Comparison of ENCODE assay signal across 11 mouse cellular contexts in genomic region chr14:80683703-80684102, GRCm38 (mm10).
DNase-seq lines count a peak whose midpoint lies in the region; ATAC-seq lines count a peak whose summit lies in the region.
"Had no signal": no experiment of that assay in that cellular context is flagged by ENCODE, and none has a peak within 500 bp of the region (broad histone marks: within the 10 kb centered on the region; RNA-seq: fewer than 3 reads in every experiment).

No protein-coding gene starts in this region.

- no peaks in the 10 kb centered on the region for H3K36me3 ChIP-seq in forebrain, embryonic 12.5 days (replicated peaks)
- no peaks in the 10 kb centered on the region for H3K36me3 ChIP-seq in forebrain, embryonic 11.5 days (ENCODE audit: control insufficient read depth, insufficient read depth, low read length)
- H3K36me3 ChIP-seq: limb, embryonic 15.5 days had no signal

- peaks cover 3% of the 10 kb centered on the region; the same call in 1 of the 2 replicates for H3K27me3 ChIP-seq in forebrain, embryonic 12.5 days
- H3K27me3 ChIP-seq in forebrain, embryonic 11.5 days (ENCODE audit: control insufficient read depth, insufficient read depth, low read length), result no peaks in the 10 kb centered on the region
- H3K27me3 ChIP-seq: limb, embryonic 15.5 days had no signal

- DNase-seq in forebrain, embryonic 11.5 days (ENCODE audit: low spot score), result no peak
- DNase-seq in layer of hippocampus, postnatal 10 days (ENCODE audit: low spot score in 2 of 2), result peak; percentile 22 to 35
- no peak for DNase-seq in layer of hippocampus, postnatal 25 days (ENCODE audit: extremely low spot score in 1 of 2, low spot score in 1 of 2)
- DNase-seq in right cerebral cortex, postnatal 10 days (ENCODE audit: low spot score in 2 of 2), result peak; percentile 36 to 49
- no peak for DNase-seq in right cerebral cortex, postnatal 25 days
- no peak for DNase-seq in gastrocnemius, postnatal 36 days
- DNase-seq in gastrocnemius, adult 18-20 months (ENCODE audit: low spot score), result no peak
- DNase-seq: thymus, postnatal 14 days had no signal

- intact Hi-C loops in gastrocnemius, postnatal 36 days (cut with DNase I), result no loop called here

- no peak overlapping the region for H3K27ac ChIP-seq in forebrain, embryonic 12.5 days
- H3K27ac ChIP-seq in forebrain, embryonic 11.5 days (ENCODE audit: low read depth, low read length), result no peak overlapping the region
- H3K27ac ChIP-seq: limb, embryonic 15.5 days had no signal

- peak overlapping the region; percentile 11; the same call in 1 of the 2 replicates for H3K4me2 ChIP-seq in forebrain, embryonic 12.5 days
- H3K4me2 ChIP-seq in forebrain, embryonic 11.5 days (ENCODE audit: low read depth, low read length, severe bottlenecking), result no peak overlapping the region
- H3K4me2 ChIP-seq: limb, embryonic 15.5 days had no signal

- 49% methylated on average over 6 of the region's 6 CpGs for WGBS in forebrain, embryonic 12.5 days
- 69% methylated on average over 6 of the region's 6 CpGs for WGBS in forebrain, embryonic 11.5 days

- H3K4me3 ChIP-seq in forebrain, embryonic 12.5 days (replicated peaks), result no peak overlapping the region
- no peak overlapping the region for H3K4me3 ChIP-seq in forebrain, embryonic 11.5 days (ENCODE audit: low read depth, low read length)
- H3K4me3 ChIP-seq: erythroblast, embryonic 14.5 days; limb, embryonic 15.5 days had no signal

- peaks cover 10% of the 10 kb centered on the region for H3K4me1 ChIP-seq in forebrain, embryonic 12.5 days
- peaks cover 2% of the 10 kb centered on the region; the same call in 1 of the 2 replicates for H3K4me1 ChIP-seq in forebrain, embryonic 11.5 days (replicated peaks; ENCODE audit: control insufficient read depth, insufficient read depth, low read length)
- H3K4me1 ChIP-seq: limb, embryonic 15.5 days had no signal

- H3K9ac ChIP-seq in forebrain, embryonic 12.5 days, result no peak overlapping the region
- no peak overlapping the region for H3K9ac ChIP-seq in forebrain, embryonic 11.5 days (ENCODE audit: low read length)
- H3K9ac ChIP-seq: limb, embryonic 15.5 days had no signal

- ATAC-seq in forebrain, embryonic 12.5 days (ENCODE audit: low FRiP score), result no peak
- ATAC-seq in forebrain, embryonic 11.5 days (replicated peaks; ENCODE audit: low FRiP score), result no peak

- H3K9me3 ChIP-seq in forebrain, embryonic 12.5 days, result no peaks in the 10 kb centered on the region
- H3K9me3 ChIP-seq in forebrain, embryonic 11.5 days (ENCODE audit: control insufficient read depth, low read length), result no peaks in the 10 kb centered on the region
- H3K9me3 ChIP-seq: limb, embryonic 15.5 days had no signal

Comparison
In these comparisons a context has a peak if more than half of its experiments do, and no peak if none do; other contexts are left out.
1. DNase-seq: peak in layer of hippocampus, postnatal 10 days (2 of 2) and right cerebral cortex, postnatal 10 days (2 of 2); none in forebrain, embryonic 11.5 days (single experiment), layer of hippocampus, postnatal 25 days (0 of 2), right cerebral cortex, postnatal 25 days (single experiment), gastrocnemius, postnatal 36 days (0 of 2) and gastrocnemius, adult 18-20 months (single experiment).